Mouse (Mus musculus) retina, postnatal 7 days (tissue): ENCODE results near the gene Nsmce4a.
"Not testable (repeated sequence)": the region's sequence is repeated elsewhere in the genome, so short reads cannot be mapped to it uniquely, and the experiment has no call there.

Experiments
- DNase-seq: peaks from one replicate; pipeline ENCODE4 v3.0.0-alpha.2; 2012; ENCODE audit warnings: low read depth, low spot score

Nsmce4a gene

GRCm38 (mm10) chr7:130572821-130573220 lies at the start of gene Nsmce4a:
Gene Nsmce4a (minus strand): TSS chr7:130573118.
- DNase-seq = no peak

GRCm38 (mm10) chr7:130622359-130622758 lies 49.4 kb upstream of the Nsmce4a start:
- no peak for DNase-seq

GRCm38 (mm10) chr7:130621953-130622352 lies 49.0 kb upstream of the Nsmce4a start:
- no peak for DNase-seq

GRCm38 (mm10) chr7:130621068-130621467 lies 48.1 kb upstream of the Nsmce4a start:
- no peak for DNase-seq

GRCm38 (mm10) chr7:130617591-130617990 lies 44.7 kb upstream of the Nsmce4a start:
- DNase-seq = no peak

- DNase-seq = no peak
Observed at GRCm38 (mm10) chr7:130613973-130614372, 41.1 kb upstream of the Nsmce4a start.

- no peak for DNase-seq
Observed at GRCm38 (mm10) chr7:130606958-130607357, 34.0 kb upstream of the Nsmce4a start.

GRCm38 (mm10) chr7:130605111-130605510 lies 32.2 kb upstream of the Nsmce4a start:
- no peak for DNase-seq

GRCm38 (mm10) chr7:130604390-130604789 lies 31.5 kb upstream of the Nsmce4a start:
- no peak for DNase-seq

GRCm38 (mm10) chr7:130603556-130603955 lies 30.6 kb upstream of the Nsmce4a start:
- DNase-seq = no peak

- DNase-seq = no peak
Observed at GRCm38 (mm10) chr7:130602804-130603203, 29.9 kb upstream of the Nsmce4a start.

GRCm38 (mm10) chr7:130600546-130600945 lies 27.6 kb upstream of the Nsmce4a start:
- no peak for DNase-seq

- DNase-seq = no peak
Observed at GRCm38 (mm10) chr7:130600074-130600473, 27.2 kb upstream of the Nsmce4a start.

GRCm38 (mm10) chr7:130597546-130597945 lies 24.6 kb upstream of the Nsmce4a start:
- no peak for DNase-seq

- DNase-seq = not testable (repeated sequence)
Observed at GRCm38 (mm10) chr7:130596079-130596855, 23.3 kb upstream of the Nsmce4a start.

GRCm38 (mm10) chr7:130593375-130594239 lies 20.7 kb upstream of the Nsmce4a start:
- DNase-seq = not testable (repeated sequence)

GRCm38 (mm10) chr7:130592975-130593374 lies 20.1 kb upstream of the Nsmce4a start:
- DNase-seq = not testable (repeated sequence)

GRCm38 (mm10) chr7:130590845-130591437 lies 18.0 kb upstream of the Nsmce4a start:
- no peak for DNase-seq

GRCm38 (mm10) chr7:130590081-130590828 lies 17.3 kb upstream of the Nsmce4a start:
- DNase-seq = no peak

GRCm38 (mm10) chr7:130586521-130587072 lies 13.7 kb upstream of the Nsmce4a start:
- no peak for DNase-seq

- DNase-seq = no peak
Observed at GRCm38 (mm10) chr7:130578607-130579006, 5.7 kb upstream of the Nsmce4a start.
